Mouse (Mus musculus) limb, embryonic 14.5 days (tissue): ENCODE data around the gene Entr1. TPM values are rescaled to one million over a fixed set of nuclear protein-coding genes. Genes with fewer than 3 reads are reported as not detected.

Experiments used
- ATAC-seq: fragments of 200-750 bp; cut with Nextera tagmentation; 2 replicates; pipeline ENCODE4 v1.8.0; 2017; ENCODE audit warnings: low read depth, moderate number of reproducible peaks, moderate TSS enrichment; ENCODE audit not compliant: low FRiP score
- DNase-seq: peaks from one replicate; pipeline ENCODE4 v3.0.0-alpha.2; 2015; ENCODE audit warnings: low spot score
- H3K27ac ChIP-seq: fragments of 300-500 bp; sonication (generic); replicated peaks from 2 replicates; pipeline ENCODE4 v1.5.1; 2014; ENCODE audit warnings: low read depth, mild to moderate bottlenecking, low read length, moderate library complexity, mixed read lengths
- H3K27me3 ChIP-seq: fragments of 300-500 bp; sonication (generic); 2 replicates; pipeline ENCODE4 v1.6.1; 2014; ENCODE audit warnings: low read length, mixed read lengths; ENCODE audit not compliant: control insufficient read depth, insufficient read depth
- H3K36me3 ChIP-seq: fragments of 300-500 bp; sonication (generic); 2 replicates; pipeline ENCODE4 v1.6.1; 2014; ENCODE audit warnings: mild to moderate bottlenecking, low read length, moderate library complexity, mixed read lengths; ENCODE audit not compliant: control insufficient read depth, insufficient read depth
- H3K4me1 ChIP-seq: fragments of 300-500 bp; sonication (generic); 2 replicates; pipeline ENCODE4 v1.6.1; 2014; ENCODE audit warnings: antibody characterized with exemption, low read length, mixed read lengths; ENCODE audit not compliant: control insufficient read depth, insufficient read depth
- H3K4me2 ChIP-seq: fragments of 300-500 bp; sonication (generic); replicated peaks from 2 replicates; pipeline ENCODE4 v1.6.1; 2014; ENCODE audit warnings: low read depth, mild to moderate bottlenecking, low read length, moderate library complexity; ENCODE audit not compliant: severe bottlenecking
- H3K4me3 ChIP-seq: fragments of 300-500 bp; sonication (generic); replicated peaks from 2 replicates; pipeline ENCODE4 v1.5.1; 2014; ENCODE audit warnings: low read length
- H3K9ac ChIP-seq: fragments of 300-500 bp; sonication (generic); 2 replicates; pipeline ENCODE4 v1.6.1; 2014; ENCODE audit warnings: mild to moderate bottlenecking, low read depth, low read length, moderate library complexity; ENCODE audit not compliant: severe bottlenecking
- H3K9me3 ChIP-seq: fragments of 300-500 bp; sonication (generic); 2 replicates; pipeline ENCODE4 v1.6.1; 2016; ENCODE audit warnings: low read length; ENCODE audit not compliant: control insufficient read depth
- POLR2A ChIP-seq: fragments of 200-500 bp; IDR thresholded peaks from 2 replicates; pipeline ENCODE4 v1.8.0; 2012; ENCODE audit warnings: inconsistent platforms, mild to moderate bottlenecking, moderate library complexity, borderline replicate concordance; ENCODE audit not compliant: insufficient read depth, insufficient read length; ENCODE audit errors: extremely low read depth
- WGBS: fragments of 180-500 bp; shearing (Covaris S2); extraction: QIAGEN DNeasy Blood & Tissue Kit; methylation state at CpG from one replicate; pipeline ENCODE4 v1.1.7; 2014; 5-methylcytosine and 5-hydroxymethylcytosine counted together
- polyA plus RNA-seq, 2 experiments: library from polyadenylated mRNA; depleted of rRNA in 1 of 2; stranded (reverse) in 1 of 2; unstranded in 1 of 2; fragments of >200 nt; fragmentation: Nextera tagmentation in 1 of 2; extraction: Ambion mirVana in 1 of 2; gene quantifications; 2 replicates each; pipeline versions ENCODE4 v1.2.1 to v1.2.3; 2012 to 2014

Entr1 gene
- polyA plus RNA-seq, 2 experiments: 120 to 222 TPM

DNA sequence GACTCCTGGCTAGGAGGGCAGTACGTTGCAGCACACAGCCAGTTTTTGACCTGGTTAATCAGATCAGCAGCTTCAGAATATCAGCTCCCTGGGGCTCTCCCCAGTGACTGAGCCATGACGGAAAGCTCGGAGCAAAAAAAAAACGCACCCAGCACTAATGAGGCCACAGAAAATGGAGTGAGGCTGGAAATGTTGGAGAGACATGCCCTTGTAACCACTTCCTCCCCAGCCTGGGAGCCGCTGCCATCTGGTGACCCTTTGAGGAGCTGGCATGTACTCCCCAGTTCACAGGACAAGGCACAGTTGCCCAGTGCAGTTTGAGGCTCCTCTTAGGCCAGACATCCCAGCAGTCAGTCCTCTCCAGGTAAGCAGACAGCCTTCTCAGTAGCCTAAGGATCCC, 21.0 kb upstream of the Entr1 start:
- H3K27me3 ChIP-seq: no peaks in the 10 kb centered on the region
- peaks cover 64% of the 10 kb centered on the region for H3K36me3 ChIP-seq
- WGBS: 79% methylated on average over 5 of the region's 5 CpGs
- peaks cover 22% of the 10 kb centered on the region for H3K4me1 ChIP-seq
- no peak for ATAC-seq
- no peak for TF ChIP-seq POLR2A
- H3K27ac ChIP-seq: no peak overlapping the region
- H3K9me3 ChIP-seq: no peaks in the 10 kb centered on the region
- no peak for DNase-seq
- H3K9ac ChIP-seq: no peak overlapping the region
- H3K4me3 ChIP-seq: no peak overlapping the region
- H3K4me2 ChIP-seq: no peak overlapping the region

DNA sequence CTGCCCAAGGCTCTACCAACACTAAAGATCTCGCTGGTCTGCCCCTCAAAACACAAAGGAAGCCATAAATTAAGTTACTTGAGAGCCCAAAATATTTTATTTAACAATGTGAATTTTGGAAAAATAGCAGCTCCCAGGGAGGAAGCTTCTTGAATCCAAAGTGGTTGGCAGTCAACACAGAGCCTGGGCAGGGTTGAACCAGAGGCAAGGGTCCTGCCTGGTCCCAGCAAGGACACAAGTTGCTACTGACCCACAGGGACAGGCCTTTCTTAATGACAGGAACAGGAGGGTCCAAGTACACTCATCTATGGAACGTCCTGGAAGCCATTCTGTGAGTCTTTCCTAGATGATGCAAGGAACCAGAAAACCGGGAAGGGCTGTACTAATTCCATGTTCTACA, 20.2 kb upstream of the Entr1 start:
- Histone ChIP-seq H3K4me2 (no peak overlapping the region), H3K4me1 (peaks cover 22% of the 10 kb centered on the region), H3K36me3 (peaks cover 60% of the 10 kb centered on the region), H3K27me3 (no peaks in the 10 kb centered on the region), H3K4me3 (peak overlapping the region; percentile 94), H3K9me3 (no peaks in the 10 kb centered on the region), H3K9ac (no peak overlapping the region; the same call in 1 of the 2 replicates), H3K27ac (no peak overlapping the region)
- TF ChIP-seq POLR2A: no peak
- ATAC-seq (no peak), DNase-seq (no peak)
- WGBS: 63% methylated on average over 3 of the region's 3 CpGs

DNA sequence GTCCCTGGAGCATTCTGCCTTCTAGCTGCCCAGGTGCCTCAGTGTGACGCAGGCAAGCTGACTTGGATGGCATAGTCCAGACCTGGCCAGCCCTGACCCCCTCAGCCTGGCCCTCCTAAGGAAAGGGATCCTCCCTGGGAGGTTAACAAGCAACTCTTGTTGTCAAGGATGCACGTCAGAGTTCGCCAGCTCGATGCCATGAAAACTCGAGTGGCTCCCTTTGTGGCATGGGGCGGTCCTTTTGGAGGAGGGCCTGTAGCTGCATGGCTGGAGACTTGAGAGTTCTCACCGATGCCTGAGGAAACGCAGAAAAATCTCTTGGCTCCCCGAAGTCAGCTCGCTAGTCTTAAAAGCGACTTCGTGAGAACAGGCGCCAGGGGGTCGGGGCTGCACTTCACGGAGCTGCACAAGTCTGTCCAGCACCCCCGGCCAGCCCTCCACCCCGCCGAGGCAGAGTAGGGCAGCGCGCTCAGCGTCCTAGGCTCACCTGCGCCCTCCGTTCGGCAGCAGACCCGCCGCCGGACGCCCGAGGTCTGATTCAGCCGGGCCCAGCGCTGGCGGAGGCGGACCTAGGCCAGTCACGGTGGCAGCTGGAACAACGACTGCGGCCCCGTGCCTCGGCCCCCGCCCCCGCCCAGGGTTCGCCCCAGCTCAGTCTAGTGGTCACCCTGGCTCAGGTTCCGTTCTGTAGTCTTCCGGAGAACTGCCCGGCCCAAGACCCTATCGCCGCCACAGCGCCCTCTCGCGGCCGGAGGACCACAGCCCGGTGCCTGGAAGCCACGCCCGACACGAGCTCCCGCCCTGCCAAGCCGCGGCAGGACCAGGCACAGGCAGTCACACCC, 19.6 kb upstream of the Entr1 start, which contains the start of gene Inpp5e:
Gene Inpp5e, minus strand, starts transcription at position 689 of the 842 bp plus-strand sequence.
- Histone ChIP-seq H3K9ac (peak within 1 kb of the TSS; percentile 94), H3K36me3 (peaks cover 54% of the 10 kb centered on the region), H3K27me3 (no peaks in the 10 kb centered on the region), H3K9me3 (no peaks in the 10 kb centered on the region), H3K4me2 (peak within 1 kb of the TSS; percentile 96), H3K4me1 (peaks cover 22% of the 10 kb centered on the region), H3K4me3 (peak within 1 kb of the TSS; percentile 94), H3K27ac (peak within 1 kb of the TSS; percentile 56; the same call in 1 of the 2 replicates)
- DNase-seq: peak; percentile 91
- TF ChIP-seq POLR2A: no peak
- WGBS: 1% methylated on average over 51 of the region's 57 CpGs
- ATAC-seq: peak; percentile 94

DNA sequence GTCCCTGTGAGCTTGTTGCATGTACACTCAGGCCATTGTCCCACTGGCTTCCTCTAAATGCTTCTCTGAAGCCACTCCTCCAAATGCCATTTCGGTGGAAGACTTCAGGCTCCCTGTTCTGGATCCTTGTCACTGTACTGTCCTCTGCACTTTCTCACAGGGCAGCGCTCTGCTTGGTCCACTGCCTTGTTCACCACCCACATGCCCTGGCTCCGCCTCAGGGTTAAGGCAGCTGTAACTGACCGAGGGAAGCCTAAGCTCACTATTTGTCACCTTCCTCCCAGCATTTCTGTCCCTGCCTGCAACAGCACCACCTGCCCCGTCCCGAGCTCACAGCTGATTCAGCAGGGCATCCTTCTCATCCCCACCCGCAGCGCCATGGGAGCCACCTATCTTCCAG, 14.2 kb upstream of the Entr1 start:
- DNase-seq (no peak), ATAC-seq (no peak)
- H3K36me3 ChIP-seq: peaks cover 50% of the 10 kb centered on the region
- H3K4me3 ChIP-seq: no peak overlapping the region
- no peaks in the 10 kb centered on the region for H3K9me3 ChIP-seq
- no peak overlapping the region for H3K4me2 ChIP-seq
- TF ChIP-seq POLR2A: no peak
- no peaks in the 10 kb centered on the region for H3K27me3 ChIP-seq
- no peak overlapping the region for H3K27ac ChIP-seq
- 82% methylated on average over 8 of the region's 8 CpGs for WGBS
- peaks cover 16% of the 10 kb centered on the region for H3K4me1 ChIP-seq
- H3K9ac ChIP-seq: no peak overlapping the region

DNA sequence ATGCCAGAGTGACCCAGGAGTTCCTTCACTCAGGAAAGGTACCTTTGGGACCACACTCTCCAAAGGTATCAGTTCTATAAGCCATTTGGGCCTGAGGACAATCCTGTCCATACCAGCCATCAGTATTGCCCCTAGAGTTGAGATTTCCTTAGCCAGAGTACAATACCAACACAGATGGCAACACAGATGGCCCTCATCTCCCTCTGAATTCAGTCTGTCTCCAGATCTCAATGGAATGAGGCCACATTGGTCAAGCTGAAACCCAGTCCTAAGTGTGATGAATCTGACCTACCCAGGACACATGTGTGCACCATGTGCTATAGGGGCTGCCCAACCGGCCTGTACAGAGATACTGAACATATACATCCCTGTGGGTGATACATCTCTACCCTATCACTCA, 13.1 kb upstream of the Entr1 start:
- no peak overlapping the region for H3K9ac ChIP-seq
- no peak for TF ChIP-seq POLR2A
- WGBS: 72% methylated on average over 1 of the region's 1 CpGs

More for the DNA sequence above, 13.1 kb upstream of the Entr1 start:
- DNase-seq (no peak), ATAC-seq (no peak)
- H3K27me3 ChIP-seq: no peaks in the 10 kb centered on the region
- no peaks in the 10 kb centered on the region for H3K9me3 ChIP-seq
- peaks cover 6% of the 10 kb centered on the region for H3K4me1 ChIP-seq
- no peak overlapping the region for H3K4me2 ChIP-seq
- H3K36me3 ChIP-seq: peaks cover 61% of the 10 kb centered on the region
- no peak overlapping the region for H3K4me3 ChIP-seq
- H3K27ac ChIP-seq: no peak overlapping the region
